Mouse (Mus musculus) MEL (cell line): ENCODE data around the gene Tpsb2. TPM values are rescaled to one million over a fixed set of nuclear protein-coding genes. Genes with fewer than 3 reads are reported as not detected.
A peak's percentile ranks its signal among the peaks of the same experiment; 100 is the strongest.

Experiments used
- DNase-seq: peaks from one replicate; pipeline ENCODE4 v3.0.0; 2011; ENCODE audit warnings: low read depth, low spot score
- H3K27ac ChIP-seq: 2 replicates; pipeline ENCODE4 v1.5.1; 2012; ENCODE audit warnings: low read depth, mild to moderate bottlenecking, control low read depth, low read length, moderate library complexity; ENCODE audit not compliant: control insufficient read depth
- H3K27me3 ChIP-seq, 2 experiments: fragments of 150-350 bp in 1 of 2; sonication (generic) in 1 of 2; 2 replicates each; pipeline ENCODE4 v1.6.1; 2012; ENCODE audit warnings: low read length in 2 of 2, mild to moderate bottlenecking in 2 of 2, improper control_type of control experiment in 1 of 2, moderate library complexity in 1 of 2; ENCODE audit not compliant: insufficient read depth in 2 of 2, control insufficient read depth in 1 of 2
- H3K36me3 ChIP-seq, 2 experiments: 2 replicates each; pipeline ENCODE4 v1.6.1; 2012 to 2014; ENCODE audit warnings: low read length in 2 of 2, improper control_type of control experiment in 1 of 2, inconsistent platforms in 1 of 2, mild to moderate bottlenecking in 1 of 2; ENCODE audit not compliant: insufficient read depth in 2 of 2, control insufficient read depth in 1 of 2
- H3K4me1 ChIP-seq, 2 experiments: fragments of 150-350 bp in 1 of 2; sonication (generic) in 1 of 2; 2 replicates each; pipeline ENCODE4 v1.6.1; 2012; ENCODE audit warnings: low read length in 2 of 2, improper control_type of control experiment in 1 of 2, mild to moderate bottlenecking in 1 of 2; ENCODE audit not compliant: insufficient read depth in 2 of 2, control insufficient read depth in 1 of 2
- H3K4me3 ChIP-seq, 2 experiments: fragments of 150-350 bp in 1 of 2; sonication (generic) in 1 of 2; 2 replicates each; pipeline ENCODE4 v1.5.1; 2012; ENCODE audit warnings: low read depth in 2 of 2, low read length in 2 of 2, mild to moderate bottlenecking in 2 of 2, moderate library complexity in 2 of 2, control low read depth in 1 of 2, improper control_type of control experiment in 1 of 2; ENCODE audit not compliant: control insufficient read depth in 1 of 2, insufficient read depth in 1 of 2
- H3K79me2 ChIP-seq: 2 replicates; pipeline ENCODE4 v1.6.1; 2012; ENCODE audit warnings: mild to moderate bottlenecking, low read length, moderate library complexity; ENCODE audit not compliant: control insufficient read depth, poor library complexity, insufficient read depth
- H3K9ac ChIP-seq: 2 replicates; pipeline ENCODE4 v1.6.1; 2012; ENCODE audit warnings: low read depth, mild to moderate bottlenecking, control low read depth, low read length, moderate library complexity; ENCODE audit not compliant: control insufficient read depth, poor library complexity, severe bottlenecking
- H3K9me3 ChIP-seq: fragments of 150-350 bp; sonication (generic); replicated peaks from 2 replicates; pipeline ENCODE4 v1.6.1; 2012; ENCODE audit warnings: mild to moderate bottlenecking, low read length, improper control_type of control experiment, moderate library complexity; ENCODE audit not compliant: insufficient read depth
- BHLHE40 ChIP-seq: IDR thresholded peaks from 2 replicates; pipeline ENCODE4 v1.6.1; 2012; ENCODE audit warnings: low read depth, mild to moderate bottlenecking, inconsistent platforms, low read length, improper control_type of control experiment, borderline replicate concordance
- CHD1 ChIP-seq: IDR thresholded peaks from 2 replicates; pipeline ENCODE4 v1.6.1; 2012; ENCODE audit warnings: low read depth, mild to moderate bottlenecking, inconsistent platforms, low read length, improper control_type of control experiment
- CHD2 ChIP-seq: IDR thresholded peaks from 2 replicates; pipeline ENCODE4 v1.6.1; 2011; ENCODE audit warnings: low read length, improper control_type of control experiment
- CTCF ChIP-seq, 3 experiments: IDR thresholded peaks in 2 of 3; conservative IDR thresholded peaks in 1 of 3; 2 replicates each; pipeline ENCODE4 v1.5.1; 2011 to 2012; ENCODE audit warnings: low read length in 3 of 3, low read depth in 2 of 3, mild to moderate bottlenecking in 2 of 3, improper control_type of control experiment in 1 of 3, inconsistent platforms in 1 of 3, mixed read lengths in 1 of 3, moderate library complexity in 1 of 3; ENCODE audit not compliant: control insufficient read depth in 1 of 3, insufficient read depth in 1 of 3, poor library complexity in 1 of 3, severe bottlenecking in 1 of 3
- E2F4 ChIP-seq: IDR thresholded peaks from 2 replicates; pipeline ENCODE4 v1.6.1; 2011; ENCODE audit warnings: low read depth, low read length, improper control_type of control experiment, borderline replicate concordance
- ELF1 ChIP-seq: IDR thresholded peaks from 2 replicates; pipeline ENCODE4 v1.6.1; 2014; ENCODE audit warnings: low read depth, mild to moderate bottlenecking, inconsistent platforms, low read length, improper control_type of control experiment, moderate library complexity
- EP300 ChIP-seq, 2 experiments: IDR thresholded peaks; 2 replicates each; pipeline ENCODE4 v1.6.1; 2011; ENCODE audit warnings: improper control_type of control experiment in 2 of 2, low read length in 2 of 2, low read depth in 1 of 2, mild to moderate bottlenecking in 1 of 2
- GATA1 ChIP-seq: IDR thresholded peaks from 2 replicates; pipeline ENCODE4 v1.6.1; 2011; ENCODE audit warnings: low read depth, low read length, improper control_type of control experiment
- JUND ChIP-seq: IDR thresholded peaks from 2 replicates; pipeline ENCODE4 v1.6.1; 2011; ENCODE audit warnings: low read depth, mild to moderate bottlenecking, improper control_type of control experiment, low read length
- MXI1 ChIP-seq: IDR thresholded peaks from 2 replicates; pipeline ENCODE4 v1.6.1; 2011; ENCODE audit warnings: mild to moderate bottlenecking, low read depth, low read length, improper control_type of control experiment
- MYB ChIP-seq: IDR thresholded peaks from 2 replicates; pipeline ENCODE4 v1.6.1; 2011; ENCODE audit warnings: mild to moderate bottlenecking, low read depth, low read length, improper control_type of control experiment
- MYC ChIP-seq: IDR thresholded peaks from 2 replicates; pipeline ENCODE4 v1.6.1; 2011; ENCODE audit warnings: low read depth, mild to moderate bottlenecking, low read length, improper control_type of control experiment, moderate library complexity
- RAD21 ChIP-seq: IDR thresholded peaks from 2 replicates; pipeline ENCODE4 v1.6.1; 2011; ENCODE audit warnings: mild to moderate bottlenecking, low read depth, low read length, improper control_type of control experiment
- RCOR1 ChIP-seq: IDR thresholded peaks from 2 replicates; pipeline ENCODE4 v1.6.1; 2012; ENCODE audit warnings: low read depth, mild to moderate bottlenecking, inconsistent platforms, low read length, improper control_type of control experiment
- SIN3A ChIP-seq: IDR thresholded peaks from 2 replicates; pipeline ENCODE4 v1.6.1; 2012; ENCODE audit warnings: low read length, improper control_type of control experiment, inconsistent platforms
- SMC3 ChIP-seq: IDR thresholded peaks from 2 replicates; pipeline ENCODE4 v1.6.1; 2011; ENCODE audit warnings: low read depth, low read length, improper control_type of control experiment
- TAL1 ChIP-seq: IDR thresholded peaks from 2 replicates; pipeline ENCODE4 v1.6.1; 2012; ENCODE audit warnings: mild to moderate bottlenecking, inconsistent platforms, low read length, moderate library complexity, mixed read lengths
- ZC3H11A ChIP-seq: IDR thresholded peaks from 2 replicates; pipeline ENCODE4 v1.6.1; 2012; ENCODE audit warnings: low read depth, mild to moderate bottlenecking, inconsistent platforms, low read length, improper control_type of control experiment
- polyA plus RNA-seq, 2 experiments: library from polyadenylated mRNA; stranded (reverse) in 1 of 2; unstranded in 1 of 2; fragments of >175 nt in 1 of 2; fragments of >200 nt in 1 of 2; gene quantifications; 2 replicates each; pipeline versions ENCODE4 v1.2.1 to v1.2.4; 2012; ENCODE audit warnings: low replicate concordance in 2 of 2, low read depth in 1 of 2; ENCODE audit not compliant: insufficient read length in 2 of 2, insufficient read depth in 1 of 2, missing spikeins in 1 of 2
- total RNA-seq: library from RNA; depleted of rRNA; stranded (reverse); fragments of 300-350 nt; gene quantifications from 2 replicates; pipeline ENCODE4 v1.2.3, GENCODE M21; 2012

The Tpsb2 gene
- total and polyA plus RNA-seq, 3 experiments, result not detected

- H3K36me3 ChIP-seq, result no peaks in the 10 kb centered on the region
- H3K9ac ChIP-seq, result no peak overlapping the region
- no peak overlapping the region for H3K27ac ChIP-seq
- H3K4me1 ChIP-seq, result no peaks in the 10 kb centered on the region
- H3K9me3 ChIP-seq, result no peaks in the 10 kb centered on the region
- TF ChIP-seq EP300 (IDR thresholded peaks at IDR 0.05; ENCODE audit: low read depth in 1 of 2, low read length in 2 of 2) (no peak), MYB (no peak), MYC (no peak), BHLHE40 (no peak), JUND (no peak), E2F4 (no peak), MXI1 (no peak), ELF1 (no peak), CHD1 (no peak), CTCF (IDR thresholded peaks at IDR 0.05 in 2 of 3, conservative IDR thresholded peaks at IDR 0.05 in 1 of 3; ENCODE audit: control insufficient read depth in 1 of 3, insufficient read depth in 1 of 3, low read depth in 2 of 3, low read length in 3 of 3, poor library complexity in 1 of 3, severe bottlenecking in 1 of 3) (peak; percentile 91 to 97 (median 95)), GATA1 (no peak), RCOR1 (no peak), ZC3H11A (peak; percentile 71), SIN3A (no peak), RAD21 (peak; percentile 81), SMC3 (peak; percentile 80)
- peaks cover 8 to 13% of the 10 kb centered on the region in 2 experiments for H3K27me3 ChIP-seq
- DNase-seq, result peak; percentile 66
- no peaks in the 10 kb centered on the region for H3K79me2 ChIP-seq
- no peak overlapping the region for H3K4me3 ChIP-seq
Observed at GRCm38 (mm10) chr17:25333943-25334342, 32.2 kb upstream of the Tpsb2 start.

- no peaks in the 10 kb centered on the region for H3K9me3 ChIP-seq
- H3K4me3 ChIP-seq, result no peak overlapping the region
- H3K9ac ChIP-seq, result no peak overlapping the region
- no peak for DNase-seq
- no peak for TF ChIP-seq TAL1
- no peak for TF ChIP-seq CHD2
- no peak for TF ChIP-seq MXI1
- no peak for TF ChIP-seq RAD21
- TF ChIP-seq E2F4, result no peak
- TF ChIP-seq SMC3, result no peak
- no peaks in the 10 kb centered on the region for H3K36me3 ChIP-seq
- H3K27ac ChIP-seq, result no peak overlapping the region
- no peaks in the 10 kb centered on the region for H3K79me2 ChIP-seq
- H3K27me3 ChIP-seq, result peaks cover 7 to 8% of the 10 kb centered on the region in 2 experiments; a peak in 3 of 4 replicates
- H3K4me1 ChIP-seq, result peaks cover 0 to 5% of the 10 kb centered on the region in 2 experiments; a peak in 2 of 4 replicates
Observed at GRCm38 (mm10) chr17:25338218-25338617, 27.9 kb upstream of the Tpsb2 start.
